Mouse (Mus musculus): ENCODE measurements around the gene Lamc1.
"Not testable (repeated sequence)": the region's sequence is repeated elsewhere in the genome, so short reads cannot be mapped to it uniquely, and the experiment has no call there.

The Lamc1 gene

GRCm38 (mm10) chr1:153331206-153331605 is 1.4 kb downstream of the Lamc1 start:
- DNase-seq, result no peak

GRCm38 (mm10) chr1:153329306-153329705 is 3.3 kb downstream of the Lamc1 start:
- DNase-seq, result no peak

GRCm38 (mm10) chr1:153327063-153327462 is 5.5 kb downstream of the Lamc1 start:
- DNase-seq, result no peak

- no peak for DNase-seq
Observed at GRCm38 (mm10) chr1:153326226-153326625, 6.4 kb downstream of the Lamc1 start.

- no peak for DNase-seq
Observed at GRCm38 (mm10) chr1:153321404-153321803, 11.2 kb downstream of the Lamc1 start.

GRCm38 (mm10) chr1:153320554-153321147 is 11.9 kb downstream of the Lamc1 start:
- DNase-seq, result no peak

GRCm38 (mm10) chr1:153320121-153320520 is 12.5 kb downstream of the Lamc1 start:
- DNase-seq, result no peak

GRCm38 (mm10) chr1:153318741-153319140 is 13.8 kb downstream of the Lamc1 start:
- DNase-seq, result no peak

GRCm38 (mm10) chr1:153318287-153318686 is 14.3 kb downstream of the Lamc1 start:
- DNase-seq, result no peak

- DNase-seq, result no peak
Observed at GRCm38 (mm10) chr1:153317486-153318260, 14.9 kb downstream of the Lamc1 start.

GRCm38 (mm10) chr1:153316956-153317355 is 15.6 kb downstream of the Lamc1 start:
- DNase-seq, result no peak

GRCm38 (mm10) chr1:153316286-153316685 is 16.3 kb downstream of the Lamc1 start:
- DNase-seq, result no peak

GRCm38 (mm10) chr1:153315121-153315520 is 17.5 kb downstream of the Lamc1 start:
- no peak for DNase-seq

- no peak for DNase-seq
Observed at GRCm38 (mm10) chr1:153312992-153313391, 19.6 kb downstream of the Lamc1 start.

GRCm38 (mm10) chr1:153310190-153310589 is 22.4 kb downstream of the Lamc1 start:
- DNase-seq, result no peak

- DNase-seq, result no peak
Observed at GRCm38 (mm10) chr1:153309310-153309709, 23.3 kb downstream of the Lamc1 start.

GRCm38 (mm10) chr1:153308915-153309296 is 23.7 kb downstream of the Lamc1 start:
- DNase-seq, result no peak

- DNase-seq, result peak; percentile 4
Observed at GRCm38 (mm10) chr1:153308179-153308914, 24.2 kb downstream of the Lamc1 start.

- no peak for DNase-seq
Observed at GRCm38 (mm10) chr1:153307509-153308178, 24.9 kb downstream of the Lamc1 start.

- DNase-seq, result not testable (repeated sequence)
Observed at GRCm38 (mm10) chr1:153305728-153306127, 26.9 kb downstream of the Lamc1 start.

GRCm38 (mm10) chr1:153305249-153305648 is 27.3 kb downstream of the Lamc1 start:
- DNase-seq, result not testable (repeated sequence)

- not testable (repeated sequence) for DNase-seq
Observed at GRCm38 (mm10) chr1:153299436-153299835, 33.1 kb downstream of the Lamc1 start.

GRCm38 (mm10) chr1:153297774-153298363 is 34.7 kb downstream of the Lamc1 start:
- not testable (repeated sequence) for DNase-seq

Data from cerebellum, adult 11 months (tissue).